Mouse (Mus musculus): Measurements from ENCODE around the gene Zglp1. TPM values are rescaled to one million over a fixed set of nuclear protein-coding genes. Genes with fewer than 3 reads are reported as not detected.

Zglp1 gene
- polyA plus RNA-seq, 1 experiment from 2014 or later: 0.78 TPM

- H3K36me3 ChIP-seq (ENCODE audit: control insufficient read depth, insufficient read depth, low read length): no peaks in the 10 kb centered on the region
- H3K27me3 ChIP-seq (ENCODE audit: control insufficient read depth, insufficient read depth, low read depth, low read length): no peaks in the 10 kb centered on the region
- 0 out of 2 replicates have a peak, but pooled peaks have one; percentile 17 for ATAC-seq
- WGBS: 38% methylated on average over 15 of the region's 15 CpGs
- H3K4me1 ChIP-seq (ENCODE audit: control insufficient read depth, insufficient read depth, low read length): no peaks in the 10 kb centered on the region
- H3K4me2 ChIP-seq (ENCODE audit: low read length): no peak overlapping the region
- no peaks in the 10 kb centered on the region for H3K9me3 ChIP-seq (replicated peaks; ENCODE audit: control insufficient read depth, low read length, poor library complexity, severe bottlenecking)
- H3K27ac ChIP-seq (ENCODE audit: low read length): no peak overlapping the region
- no peak overlapping the region; the same call in 1 of the 2 replicates for H3K9ac ChIP-seq (ENCODE audit: low read depth, low read length)
- H3K4me3 ChIP-seq (ENCODE audit: low read depth, low read length): no peak overlapping the region
These were observed 33.7 kb upstream of the Zglp1 start for GRCm38 (mm10) chr9:21100447-21101161.

- no peaks in the 10 kb centered on the region for H3K4me1 ChIP-seq (ENCODE audit: control insufficient read depth, insufficient read depth, low read length)
- ATAC-seq: no peak
These were observed 30.9 kb upstream of the Zglp1 start for GRCm38 (mm10) chr9:21097793-21098192.

GRCm38 (mm10) chr9:21095958-21096357 is 29.1 kb upstream of the Zglp1 start:
- no peak for ATAC-seq
- no peak overlapping the region for H3K4me3 ChIP-seq (ENCODE audit: low read depth, low read length)
- WGBS: 53% methylated on average over 4 of the region's 4 CpGs

More at GRCm38 (mm10) chr9:21097793-21098192, 30.9 kb upstream of the Zglp1 start:
- no peak overlapping the region for H3K4me2 ChIP-seq (ENCODE audit: low read length)
- no peaks in the 10 kb centered on the region for H3K36me3 ChIP-seq (ENCODE audit: control insufficient read depth, insufficient read depth, low read length)
- H3K9ac ChIP-seq (ENCODE audit: low read depth, low read length): no peak overlapping the region
- H3K4me3 ChIP-seq (ENCODE audit: low read depth, low read length): no peak overlapping the region
- H3K9me3 ChIP-seq (replicated peaks; ENCODE audit: control insufficient read depth, low read length, poor library complexity, severe bottlenecking): no peaks in the 10 kb centered on the region
- H3K27me3 ChIP-seq (ENCODE audit: control insufficient read depth, insufficient read depth, low read depth, low read length): no peaks in the 10 kb centered on the region
- H3K27ac ChIP-seq (ENCODE audit: low read length): no peak overlapping the region
- 89% methylated on average over 8 of the region's 8 CpGs for WGBS

GRCm38 (mm10) chr9:21093423-21093822 is 26.5 kb upstream of the Zglp1 start:
- Histone ChIP-seq H3K4me3 (ENCODE audit: low read depth, low read length) (no peak overlapping the region), H3K9me3 (replicated peaks; ENCODE audit: control insufficient read depth, low read length, poor library complexity, severe bottlenecking) (no peaks in the 10 kb centered on the region), H3K27me3 (ENCODE audit: control insufficient read depth, insufficient read depth, low read depth, low read length) (no peaks in the 10 kb centered on the region), H3K4me2 (ENCODE audit: low read length) (no peak overlapping the region), H3K36me3 (ENCODE audit: control insufficient read depth, insufficient read depth, low read length) (peaks cover 6% of the 10 kb centered on the region), H3K27ac (ENCODE audit: low read length) (no peak overlapping the region), H3K9ac (ENCODE audit: low read depth, low read length) (no peak overlapping the region), H3K4me1 (ENCODE audit: control insufficient read depth, insufficient read depth, low read length) (peaks cover 10% of the 10 kb centered on the region)
- WGBS: 95% methylated on average over 9 of the region's 9 CpGs
- ATAC-seq: no peak

More at GRCm38 (mm10) chr9:21095958-21096357, 29.1 kb upstream of the Zglp1 start:
- Histone ChIP-seq H3K27me3 (ENCODE audit: control insufficient read depth, insufficient read depth, low read depth, low read length) (no peaks in the 10 kb centered on the region), H3K4me2 (ENCODE audit: low read length) (no peak overlapping the region), H3K9ac (ENCODE audit: low read depth, low read length) (no peak overlapping the region), H3K9me3 (replicated peaks; ENCODE audit: control insufficient read depth, low read length, poor library complexity, severe bottlenecking) (no peaks in the 10 kb centered on the region), H3K27ac (ENCODE audit: low read length) (no peak overlapping the region), H3K4me1 (ENCODE audit: control insufficient read depth, insufficient read depth, low read length) (peaks cover under 1% of the 10 kb centered on the region; the same call in 1 of the 2 replicates), H3K36me3 (ENCODE audit: control insufficient read depth, insufficient read depth, low read length) (no peaks in the 10 kb centered on the region)

- Histone ChIP-seq H3K9me3 (replicated peaks; ENCODE audit: control insufficient read depth, low read length, poor library complexity, severe bottlenecking) (no peaks in the 10 kb centered on the region), H3K4me1 (ENCODE audit: control insufficient read depth, insufficient read depth, low read length) (peaks cover 10% of the 10 kb centered on the region), H3K4me2 (ENCODE audit: low read length) (peak within 1 kb of the TSS; percentile 70), H3K36me3 (ENCODE audit: control insufficient read depth, insufficient read depth, low read length) (peaks cover 6% of the 10 kb centered on the region), H3K27ac (ENCODE audit: low read length) (peak within 1 kb of the TSS; percentile 92), H3K9ac (ENCODE audit: low read depth, low read length) (peak within 1 kb of the TSS; percentile 81), H3K27me3 (ENCODE audit: control insufficient read depth, insufficient read depth, low read depth, low read length) (no peaks in the 10 kb centered on the region), H3K4me3 (ENCODE audit: low read depth, low read length) (peak within 1 kb of the TSS; percentile 71)
- WGBS: under 1% methylated on average over 54 of the region's 54 CpGs
- peak; percentile 99 for ATAC-seq
These were observed 24.9 kb upstream of the Zglp1 start, which contains the start of the genes Gm38431 and Raver1 for GRCm38 (mm10) chr9:21091707-21092320. TSS of gene Gm38431 (minus strand) at chr9:21091997. TSS of gene Raver1 (minus strand) at chr9:21092008.

GRCm38 (mm10) chr9:21090972-21091706 is 24.2 kb upstream of the Zglp1 start:
- no peaks in the 10 kb centered on the region for H3K9me3 ChIP-seq (replicated peaks; ENCODE audit: control insufficient read depth, low read length, poor library complexity, severe bottlenecking)
- ATAC-seq: no peak
- H3K9ac ChIP-seq (ENCODE audit: low read depth, low read length): peak overlapping the region; percentile 81
- H3K36me3 ChIP-seq (ENCODE audit: control insufficient read depth, insufficient read depth, low read length): peaks cover 11% of the 10 kb centered on the region
- H3K27ac ChIP-seq (ENCODE audit: low read length): peak overlapping the region; percentile 92
- WGBS: 3% methylated on average over 24 of the region's 24 CpGs
- peaks cover 10% of the 10 kb centered on the region for H3K4me1 ChIP-seq (ENCODE audit: control insufficient read depth, insufficient read depth, low read length)
- H3K4me3 ChIP-seq (ENCODE audit: low read depth, low read length): peak overlapping the region; percentile 71
- H3K27me3 ChIP-seq (ENCODE audit: control insufficient read depth, insufficient read depth, low read depth, low read length): no peaks in the 10 kb centered on the region
- peak overlapping the region; percentile 70 for H3K4me2 ChIP-seq (ENCODE audit: low read length)

- H3K4me1 ChIP-seq (ENCODE audit: control insufficient read depth, insufficient read depth, low read length): peaks cover 10% of the 10 kb centered on the region
- peak overlapping the region; percentile 81 for H3K9ac ChIP-seq (ENCODE audit: low read depth, low read length)
These were observed 23.6 kb upstream of the Zglp1 start for GRCm38 (mm10) chr9:21090537-21090936.

GRCm38 (mm10) chr9:21083324-21083723 is 16.4 kb upstream of the Zglp1 start:
- 73% methylated on average over 3 of the region's 3 CpGs for WGBS
- no peak overlapping the region for H3K9ac ChIP-seq (ENCODE audit: low read depth, low read length)

More at GRCm38 (mm10) chr9:21090537-21090936, 23.6 kb upstream of the Zglp1 start:
- Histone ChIP-seq H3K4me3 (ENCODE audit: low read depth, low read length) (peak overlapping the region; percentile 71), H3K36me3 (ENCODE audit: control insufficient read depth, insufficient read depth, low read length) (peaks cover 17% of the 10 kb centered on the region), H3K27me3 (ENCODE audit: control insufficient read depth, insufficient read depth, low read depth, low read length) (no peaks in the 10 kb centered on the region), H3K4me2 (ENCODE audit: low read length) (peak overlapping the region; percentile 70), H3K9me3 (replicated peaks; ENCODE audit: control insufficient read depth, low read length, poor library complexity, severe bottlenecking) (no peaks in the 10 kb centered on the region), H3K27ac (ENCODE audit: low read length) (no peak overlapping the region)
- ATAC-seq: no peak
- 90% methylated on average over 1 of the region's 1 CpGs for WGBS

More at GRCm38 (mm10) chr9:21083324-21083723, 16.4 kb upstream of the Zglp1 start:
- Histone ChIP-seq H3K36me3 (ENCODE audit: control insufficient read depth, insufficient read depth, low read length) (peaks cover 51% of the 10 kb centered on the region), H3K27ac (ENCODE audit: low read length) (no peak overlapping the region), H3K4me2 (ENCODE audit: low read length) (no peak overlapping the region), H3K4me1 (ENCODE audit: control insufficient read depth, insufficient read depth, low read length) (no peaks in the 10 kb centered on the region), H3K9me3 (replicated peaks; ENCODE audit: control insufficient read depth, low read length, poor library complexity, severe bottlenecking) (no peaks in the 10 kb centered on the region), H3K4me3 (ENCODE audit: low read depth, low read length) (no peak overlapping the region), H3K27me3 (ENCODE audit: control insufficient read depth, insufficient read depth, low read depth, low read length) (no peaks in the 10 kb centered on the region)
- ATAC-seq: no peak
